Mouse (Mus musculus): Measurements from ENCODE around the gene Pcsk7. TPM values are rescaled to one million over a fixed set of nuclear protein-coding genes. Genes with fewer than 3 reads are reported as not detected.

Gene Pcsk7
- total and polyA plus RNA-seq, 3 experiments = 12.7 to 14.3 TPM; not detected in 1

- Histone ChIP-seq H3K79me2 (ENCODE audit: control insufficient read depth, insufficient read depth, low read length, poor library complexity) (no peaks in the 10 kb centered on the region), H3K9me3 (replicated peaks; ENCODE audit: insufficient read depth, low read length) (no peaks in the 10 kb centered on the region), H3K4me3 (ENCODE audit: control insufficient read depth in 1 of 2, insufficient read depth in 1 of 2, low read depth in 2 of 2, low read length in 2 of 2) (no peak overlapping the region), H3K27ac (ENCODE audit: control insufficient read depth, low read depth, low read length) (no peak overlapping the region), H3K36me3 (ENCODE audit: control insufficient read depth in 1 of 2, insufficient read depth in 2 of 2, low read length in 2 of 2) (peaks cover 0 to 3% of the 10 kb centered on the region in 2 experiments; a peak in 2 of 4 replicates), H3K4me1 (ENCODE audit: control insufficient read depth in 1 of 2, insufficient read depth in 2 of 2, low read length in 2 of 2) (no peaks in the 10 kb centered on the region), H3K9ac (ENCODE audit: control insufficient read depth, low read depth, low read length, poor library complexity, severe bottlenecking) (no peak overlapping the region), H3K27me3 (ENCODE audit: control insufficient read depth in 1 of 2, insufficient read depth in 2 of 2, low read length in 2 of 2) (no peaks in the 10 kb centered on the region)
- no peak for DNase-seq (ENCODE audit: low read depth, low spot score)
- TF ChIP-seq CHD1 (IDR thresholded peaks at IDR 0.05; ENCODE audit: low read depth, low read length) (no peak), MYB (IDR thresholded peaks at IDR 0.05; ENCODE audit: low read depth, low read length) (no peak), JUND (IDR thresholded peaks at IDR 0.05; ENCODE audit: low read depth, low read length) (no peak)
These were observed 9.4 kb downstream of the Pcsk7 start for GRCm38 (mm10) chr9:45915659-45916058.

GRCm38 (mm10) chr9:45917041-45917934 is 11.0 kb downstream of the Pcsk7 start:
- TF ChIP-seq TAL1 (IDR thresholded peaks at IDR 0.05; ENCODE audit: low read length) (no peak), USF1 (IDR thresholded peaks at IDR 0.05; ENCODE audit: low read depth, low read length) (no peak), GATA1 (IDR thresholded peaks at IDR 0.05; ENCODE audit: low read depth, low read length) (no peak), ZKSCAN1 (IDR thresholded peaks at IDR 0.05; ENCODE audit: low read depth, low read length) (no peak), RAD21 (IDR thresholded peaks at IDR 0.05; ENCODE audit: low read depth, low read length) (no peak), E2F4 (IDR thresholded peaks at IDR 0.05; ENCODE audit: borderline replicate concordance, low read depth, low read length) (no peak), CHD2 (IDR thresholded peaks at IDR 0.05; ENCODE audit: low read length) (no peak), MYB (IDR thresholded peaks at IDR 0.05; ENCODE audit: low read depth, low read length) (no peak), MAX (IDR thresholded peaks at IDR 0.05; ENCODE audit: low read length) (no peak), ZNF384 (IDR thresholded peaks at IDR 0.05; ENCODE audit: low read depth, low read length) (no peak), SMC3 (IDR thresholded peaks at IDR 0.05; ENCODE audit: low read depth, low read length) (no peak), POLR2A (IDR thresholded peaks at IDR 0.05; ENCODE audit: control insufficient read depth in 1 of 2, insufficient read depth in 1 of 2, low read depth in 1 of 2, low read length in 2 of 2, poor library complexity in 1 of 2) (no peak), ZC3H11A (IDR thresholded peaks at IDR 0.05; ENCODE audit: low read depth, low read length) (no peak), BHLHE40 (IDR thresholded peaks at IDR 0.05; ENCODE audit: borderline replicate concordance, low read depth, low read length) (no peak), TCF12 (IDR thresholded peaks at IDR 0.05; ENCODE audit: low read depth, low read length) (no peak), MXI1 (IDR thresholded peaks at IDR 0.05; ENCODE audit: low read depth, low read length) (no peak), MAFK (IDR thresholded peaks at IDR 0.05; ENCODE audit: borderline replicate concordance, low read depth, low read length) (no peak)
- DNase-seq (ENCODE audit: low read depth, low spot score) = no peak
- Histone ChIP-seq H3K9me3 (replicated peaks; ENCODE audit: insufficient read depth, low read length) (no peaks in the 10 kb centered on the region), H3K4me1 (ENCODE audit: control insufficient read depth in 1 of 2, insufficient read depth in 2 of 2, low read length in 2 of 2) (no peaks in the 10 kb centered on the region), H3K79me2 (ENCODE audit: control insufficient read depth, insufficient read depth, low read length, poor library complexity) (no peaks in the 10 kb centered on the region), H3K27me3 (ENCODE audit: control insufficient read depth in 1 of 2, insufficient read depth in 2 of 2, low read length in 2 of 2) (no peaks in the 10 kb centered on the region), H3K9ac (ENCODE audit: control insufficient read depth, low read depth, low read length, poor library complexity, severe bottlenecking) (no peak overlapping the region), H3K36me3 (ENCODE audit: control insufficient read depth in 1 of 2, insufficient read depth in 2 of 2, low read length in 2 of 2) (peaks cover 0 to 3% of the 10 kb centered on the region in 2 experiments; a peak in 2 of 4 replicates), H3K27ac (ENCODE audit: control insufficient read depth, low read depth, low read length) (no peak overlapping the region), H3K4me3 (ENCODE audit: control insufficient read depth in 1 of 2, insufficient read depth in 1 of 2, low read depth in 2 of 2, low read length in 2 of 2) (no peak overlapping the region)

All from MEL (cell line).